Mouse (Mus musculus) cerebellum, adult 9-11 months (tissue): ENCODE data around the gene Grap2.

ENCODE experiments used
- DNase-seq: peaks from one replicate; pipeline ENCODE4 v3.0.0; 2022

Gene Grap2

GRCm38 (mm10) chr15:80572291-80572690 is at the start of gene Grap2:
Grap2 (plus strand) TSS chr15:80572594.
- DNase-seq: no peak

DNA sequence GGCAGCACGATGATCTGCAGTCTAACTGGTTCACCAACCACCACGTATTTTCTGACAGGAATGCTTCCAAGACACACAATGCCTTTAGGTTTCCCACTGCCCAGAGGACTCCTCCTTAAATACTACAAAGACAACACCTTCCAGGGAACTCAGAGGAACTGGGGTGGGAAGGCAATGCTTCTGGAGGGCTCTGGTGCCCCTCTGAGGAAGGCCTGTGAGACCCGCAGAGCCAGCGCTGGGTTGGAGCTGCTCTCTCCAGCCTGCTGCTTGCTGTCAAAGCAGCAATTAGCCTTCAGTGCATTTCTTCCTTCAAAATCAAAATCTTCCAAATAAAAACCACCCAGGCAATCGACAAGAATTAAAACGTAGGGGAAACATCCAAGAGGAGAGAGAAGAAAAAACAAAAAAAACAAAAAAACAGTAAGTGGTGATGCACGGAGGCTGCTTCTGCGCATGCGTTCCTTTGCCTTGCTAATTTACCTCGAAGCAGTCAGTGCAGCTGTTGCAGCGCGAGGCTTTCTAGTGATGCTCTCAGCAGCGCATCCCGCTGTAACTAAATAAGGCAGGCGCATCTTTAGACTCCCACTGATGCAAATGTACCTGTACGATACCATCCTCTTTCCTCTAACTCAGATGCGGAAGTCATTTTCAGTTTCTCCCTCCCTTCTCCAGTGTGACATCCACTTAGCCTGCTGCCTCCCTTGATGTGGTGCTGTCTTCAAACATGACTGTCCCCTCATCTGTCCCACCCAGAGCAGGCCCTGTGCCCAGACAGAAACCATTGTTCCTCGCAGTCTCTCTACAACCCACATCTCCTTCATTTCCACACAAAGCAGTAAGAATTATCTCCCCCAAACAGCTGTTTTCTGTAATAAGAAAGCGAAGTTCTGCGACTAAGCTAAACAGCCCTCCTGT is 42.2 kb upstream of the Grap2 start:
- no peak for DNase-seq

DNA sequence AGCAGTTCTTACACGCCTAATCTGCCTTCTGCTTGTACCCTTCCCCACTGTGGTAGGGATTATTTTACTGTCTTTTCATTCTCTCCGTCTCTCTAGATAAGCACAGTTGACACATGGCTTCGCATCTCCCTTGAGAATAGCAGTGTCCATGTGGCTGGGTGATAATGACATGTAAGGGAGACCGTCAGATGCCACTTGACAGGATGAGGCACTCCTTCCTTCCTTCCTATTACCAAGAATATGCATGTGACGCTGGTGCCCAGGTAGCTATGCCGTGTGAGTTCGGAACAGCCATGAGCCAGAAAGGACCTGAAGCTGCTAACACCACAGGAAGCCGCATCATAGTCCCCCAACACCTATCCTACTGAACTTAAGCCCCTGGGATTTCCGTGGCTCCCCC is 41.4 kb upstream of the Grap2 start:
- DNase-seq: no peak

DNA sequence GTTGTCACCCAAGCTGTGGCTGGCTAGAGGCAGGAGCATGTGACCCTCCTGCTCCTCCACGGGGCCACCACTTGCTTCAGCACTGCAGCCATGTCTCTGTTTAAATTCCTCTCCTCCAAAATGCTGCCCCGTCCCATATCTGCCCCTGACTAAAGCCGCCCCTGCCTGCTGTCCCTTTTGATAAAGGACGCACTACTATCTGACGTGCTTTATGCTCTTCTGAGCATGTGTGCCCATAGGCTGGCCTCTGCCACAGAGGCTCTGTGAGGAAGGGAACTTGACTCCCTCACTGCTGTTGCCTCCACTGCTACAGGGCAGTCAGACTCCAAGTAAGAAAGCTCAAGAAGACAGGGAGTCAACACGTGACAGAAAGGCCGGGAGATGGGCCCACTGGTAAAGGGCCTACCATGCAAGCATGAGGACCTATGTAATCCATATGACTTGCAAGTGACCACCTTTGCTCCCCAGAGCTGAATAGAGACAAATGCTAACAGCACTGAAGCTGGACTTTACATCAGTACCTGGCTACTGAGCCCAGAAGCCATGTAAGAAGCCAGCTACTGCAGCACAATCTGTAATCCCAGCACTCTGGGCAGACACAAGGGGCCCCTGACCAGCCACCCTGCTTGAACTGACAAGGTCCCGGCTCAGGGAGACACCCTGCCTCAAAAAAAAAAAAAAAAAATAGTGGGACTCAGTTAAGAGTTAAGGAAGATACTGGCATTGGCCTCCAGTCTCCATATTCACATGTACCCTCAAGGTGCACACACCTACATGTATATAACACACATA is 39.9 kb upstream of the Grap2 start:
- no peak for DNase-seq

GRCm38 (mm10) chr15:80533274-80533673 is 39.1 kb upstream of the Grap2 start:
- no peak for DNase-seq

GRCm38 (mm10) chr15:80536051-80536450 is 36.3 kb upstream of the Grap2 start:
- DNase-seq: no peak

GRCm38 (mm10) chr15:80538075-80538474 is 34.3 kb upstream of the Grap2 start:
- no peak for DNase-seq

GRCm38 (mm10) chr15:80538671-80539340 is 33.6 kb upstream of the Grap2 start:
- no peak for DNase-seq

DNA sequence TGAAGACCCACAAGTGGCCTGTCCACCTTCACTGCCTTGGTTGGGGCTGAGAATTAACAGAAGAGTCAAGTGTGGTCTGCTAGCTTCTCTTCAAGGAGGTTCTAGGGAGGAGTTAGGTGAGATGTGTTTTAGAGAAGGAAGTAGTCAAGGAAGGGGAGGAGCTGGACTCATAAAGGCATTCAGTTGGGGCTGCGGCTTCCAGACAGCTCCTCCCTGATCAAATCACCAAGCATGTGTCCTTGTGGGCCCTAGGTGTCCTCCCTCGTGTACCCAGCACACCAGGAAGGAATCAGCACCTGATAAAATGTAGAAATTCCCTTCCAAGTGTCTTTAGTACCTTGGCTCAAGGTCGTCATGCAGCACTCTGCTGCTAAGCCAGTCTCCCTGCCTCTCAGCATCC is 28.3 kb upstream of the Grap2 start:
- no peak for DNase-seq

DNA sequence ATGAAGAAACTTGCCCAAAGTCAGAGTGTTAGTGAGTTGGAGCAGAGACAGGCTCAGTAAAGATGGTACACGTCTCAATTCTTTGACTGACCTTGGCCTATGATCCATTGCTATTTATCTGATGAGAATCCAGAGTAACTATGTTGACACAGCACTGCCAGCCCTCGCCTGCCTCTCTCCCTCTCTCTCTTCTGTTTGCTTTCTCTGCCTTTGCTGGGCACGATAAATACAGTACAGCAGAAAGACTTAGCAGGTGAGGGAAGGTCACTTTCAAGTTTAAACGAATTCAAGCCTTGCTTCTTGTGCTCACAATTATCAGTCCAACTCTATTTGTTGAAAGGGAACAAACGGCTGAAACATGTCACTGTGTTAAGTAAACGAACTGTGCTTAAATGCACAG is 27.0 kb upstream of the Grap2 start:
- DNase-seq: no peak

- no peak for DNase-seq
These were observed 17.3 kb upstream of the Grap2 start for GRCm38 (mm10) chr15:80554860-80555822.

- no peak for DNase-seq
These were observed 16.4 kb upstream of the Grap2 start for GRCm38 (mm10) chr15:80556021-80556420.

DNA sequence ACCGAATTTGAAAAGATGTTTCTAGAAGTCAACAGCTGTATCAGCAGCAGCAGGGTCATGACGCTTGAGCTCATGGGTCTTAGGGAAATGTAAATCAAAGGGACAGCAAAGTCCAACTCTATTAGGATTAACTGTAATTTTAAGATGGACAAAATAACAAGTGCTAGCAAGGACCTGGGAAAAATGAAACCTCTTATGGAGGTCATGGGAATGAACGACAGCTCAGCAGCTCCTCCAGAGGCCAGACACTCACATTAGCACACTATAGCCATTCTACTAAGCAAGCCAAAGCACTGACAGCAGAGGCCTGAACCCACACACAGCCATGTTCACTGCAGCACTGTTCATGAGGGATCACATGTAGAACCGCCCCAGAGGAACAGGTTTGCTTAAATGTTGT is 14.6 kb upstream of the Grap2 start:
- no peak for DNase-seq

DNA sequence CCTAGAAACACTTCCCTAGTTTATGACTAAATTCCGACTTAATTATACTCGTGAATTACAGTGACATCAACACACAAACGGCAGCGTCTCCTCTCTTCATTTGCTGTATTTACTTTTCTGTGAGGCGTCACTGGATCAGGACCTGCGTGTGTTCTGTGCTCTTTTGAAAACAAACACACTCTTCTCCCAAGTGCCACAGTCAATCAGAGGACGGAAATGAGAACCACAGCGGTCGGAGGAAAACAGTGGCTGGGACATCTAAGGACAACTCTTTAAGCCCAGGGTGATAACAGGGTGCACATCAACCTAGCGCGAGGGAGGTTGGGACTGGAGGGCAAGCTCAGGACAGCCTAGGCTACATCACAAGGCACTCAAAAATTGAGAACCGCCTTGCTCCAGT is 12.9 kb upstream of the Grap2 start:
- DNase-seq: no peak

GRCm38 (mm10) chr15:80559978-80560377 is 12.4 kb upstream of the Grap2 start:
- DNase-seq: no peak

GRCm38 (mm10) chr15:80560646-80561580 is 11.5 kb upstream of the Grap2 start:
- DNase-seq: peak; percentile 49

GRCm38 (mm10) chr15:80562446-80562845 is 9.9 kb upstream of the Grap2 start:
- DNase-seq: no peak

GRCm38 (mm10) chr15:80563634-80564208 is 8.7 kb upstream of the Grap2 start:
- DNase-seq: no peak

GRCm38 (mm10) chr15:80565106-80565665 is 7.2 kb upstream of the Grap2 start, which contains the start of gene Enthd1:
Enthd1 (minus strand) TSS chr15:80565156.
- DNase-seq: no peak

GRCm38 (mm10) chr15:80566696-80567095 is 5.7 kb upstream of the Grap2 start:
- DNase-seq: no peak
